Mouse (Mus musculus) megakaryocyte progenitor cell, adult 5-6 weeks (primary cell): ENCODE data around the gene Pitpna. TPM values are rescaled to one million over a fixed set of nuclear protein-coding genes. Genes with fewer than 3 reads are reported as not detected.
A peak's percentile ranks its signal among the peaks of the same experiment; 100 is the strongest.

Source experiments
- ATAC-seq: replicated peaks from 2 replicates; pipeline ENCODE4 v1.8.0; 2016; ENCODE audit warnings: mild to moderate bottlenecking, moderate TSS enrichment, inconsistent platforms; ENCODE audit not compliant: poor library complexity
- total RNA-seq, 2 experiments: library from RNA; stranded (forward) in 1 of 2; stranded (reverse) in 1 of 2; fragments of 157-497, 149-512 nt in 1 of 2; fragments of 200-1000 nt in 1 of 2; gene quantifications; 2 replicates each; pipeline versions ENCODE4 v1.2.3 to v1.2.4; 2015 to 2017

Pitpna gene
- total RNA-seq, 2 experiments from 2014 or later, result 70.3 to 166 TPM

GRCm38 (mm10) chr11:75630098-75630497 lies 42.2 kb downstream of the Pitpna start:
- no peak for ATAC-seq

GRCm38 (mm10) chr11:75630645-75631229 lies 42.8 kb downstream of the Pitpna start, which contains the start of gene Inpp5k:
TSS of gene Inpp5k (plus strand) at chr11:75630988.
- ATAC-seq, result peak; percentile 98

GRCm38 (mm10) chr11:75631561-75632225 lies 43.8 kb downstream of the Pitpna start:
- no peak for ATAC-seq

- no peak for ATAC-seq
Observed at GRCm38 (mm10) chr11:75632921-75633320, 45.0 kb downstream of the Pitpna start.

GRCm38 (mm10) chr11:75634801-75635200 lies 46.9 kb downstream of the Pitpna start:
- ATAC-seq, result no peak

- no peak for ATAC-seq
Observed at GRCm38 (mm10) chr11:75635315-75635714, 47.4 kb downstream of the Pitpna start.

GRCm38 (mm10) chr11:75643323-75643722 lies 55.4 kb downstream of the Pitpna start:
- ATAC-seq, result no peak

- ATAC-seq, result peak; percentile 90
Observed at GRCm38 (mm10) chr11:75644684-75645083, 56.8 kb downstream of the Pitpna start.

- no peak for ATAC-seq
Observed at GRCm38 (mm10) chr11:75647681-75648211, 59.8 kb downstream of the Pitpna start.

GRCm38 (mm10) chr11:75649155-75649561 lies 61.3 kb downstream of the Pitpna start:
- no peak for ATAC-seq

GRCm38 (mm10) chr11:75650311-75650710 lies 62.4 kb downstream of the Pitpna start, which contains the start of gene Myo1c:
TSS of gene Myo1c (plus strand) at chr11:75650504.
- ATAC-seq, result no peak

GRCm38 (mm10) chr11:75650958-75651425 lies 63.1 kb downstream of the Pitpna start:
- ATAC-seq, result peak; percentile 7; the same call in 1 of the 2 replicates

- peak; percentile 40 for ATAC-seq
Observed at GRCm38 (mm10) chr11:75651426-75652221, 63.7 kb downstream of the Pitpna start.

- no peak for ATAC-seq
Observed at GRCm38 (mm10) chr11:75652222-75652941, 64.5 kb downstream of the Pitpna start.

GRCm38 (mm10) chr11:75652942-75653684 lies 65.2 kb downstream of the Pitpna start:
- no peak for ATAC-seq

- ATAC-seq, result peak; percentile 47
Observed at GRCm38 (mm10) chr11:75653781-75654470, 66.0 kb downstream of the Pitpna start.

- ATAC-seq, result peak; percentile 11
Observed at GRCm38 (mm10) chr11:75654471-75655390, 66.8 kb downstream of the Pitpna start.
